Mouse (Mus musculus): ENCODE data around the gene Krt36.

Gene Krt36

DNA sequence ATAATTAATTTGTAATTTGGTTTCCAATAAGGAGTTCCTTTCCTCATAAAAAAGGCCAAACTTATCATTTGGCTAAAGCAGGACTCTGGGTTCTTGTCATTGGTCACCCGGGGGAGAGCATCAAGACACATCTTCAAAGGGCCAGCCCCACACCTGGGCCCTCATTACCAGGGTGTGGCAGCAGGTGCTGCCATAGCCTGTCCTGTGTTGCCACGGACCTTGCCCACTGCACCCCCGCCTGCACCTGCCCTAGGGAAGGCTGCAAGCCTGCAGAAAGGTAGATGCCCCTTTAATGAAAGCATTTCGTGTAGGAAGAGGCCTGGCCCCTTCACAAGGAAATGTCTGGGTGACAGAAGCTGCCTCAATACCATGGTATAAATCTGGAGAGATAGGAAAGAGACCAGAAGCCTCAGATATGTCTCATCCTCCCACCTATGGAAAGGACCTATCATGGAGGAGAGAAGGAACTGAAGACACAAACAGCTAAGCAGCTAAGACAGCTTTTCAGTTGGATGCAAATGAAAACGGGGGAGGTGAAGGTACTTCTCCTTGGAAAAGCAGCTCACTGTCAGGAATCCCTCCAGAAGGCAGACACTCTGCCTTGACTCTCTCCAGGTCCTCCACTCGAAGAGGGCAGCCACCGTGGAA is 16.9 kb downstream of the Krt36 start:
- DNase-seq (ENCODE audit: low read depth, low spot score): peak; percentile 45

DNA sequence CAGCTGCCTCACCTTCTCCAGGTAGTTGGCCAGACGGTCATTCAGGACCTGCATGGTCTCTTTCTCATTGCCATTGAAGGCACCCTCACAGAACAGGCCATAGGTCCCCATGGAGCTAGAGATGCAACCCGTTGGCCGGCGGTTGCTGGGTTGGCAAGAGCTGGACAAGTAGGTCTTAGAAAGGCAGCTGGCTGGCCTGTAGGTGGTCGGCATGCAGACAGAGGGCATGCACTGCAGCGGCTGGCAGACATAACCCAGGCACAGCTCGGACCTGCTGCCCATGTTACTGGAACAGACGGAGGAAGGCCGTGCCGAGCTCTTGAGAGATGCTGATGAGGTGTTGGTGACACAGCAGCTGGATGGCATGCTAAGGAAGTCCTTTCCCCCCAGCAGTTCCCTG is 17.6 kb downstream of the Krt36 start, which contains the start of gene Krt32:
Krt32 (minus strand) TSS at position 366 of the 400 bp plus-strand sequence.
- no peak for DNase-seq (ENCODE audit: low read depth, low spot score)

DNA sequence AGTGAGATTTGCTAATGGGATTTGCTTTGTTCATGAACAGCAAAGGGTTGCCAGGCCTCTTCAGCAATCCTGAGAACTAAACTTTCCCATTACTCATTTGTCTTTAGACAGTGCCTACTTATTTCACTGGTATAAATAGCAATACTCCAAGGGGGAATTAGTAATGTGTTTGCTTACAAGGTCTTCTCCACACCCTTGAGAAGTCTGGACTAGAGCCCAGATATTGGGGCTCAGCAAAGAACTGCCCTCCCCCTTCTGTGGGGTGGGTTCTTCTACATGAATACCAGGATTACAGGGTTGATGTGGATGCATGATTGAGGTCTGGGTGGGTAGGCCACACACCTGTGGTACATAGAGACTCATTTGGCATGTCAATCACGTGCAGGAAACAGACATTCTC is 31.6 kb downstream of the Krt36 start:
- DNase-seq (ENCODE audit: low read depth, low spot score): no peak

DNA sequence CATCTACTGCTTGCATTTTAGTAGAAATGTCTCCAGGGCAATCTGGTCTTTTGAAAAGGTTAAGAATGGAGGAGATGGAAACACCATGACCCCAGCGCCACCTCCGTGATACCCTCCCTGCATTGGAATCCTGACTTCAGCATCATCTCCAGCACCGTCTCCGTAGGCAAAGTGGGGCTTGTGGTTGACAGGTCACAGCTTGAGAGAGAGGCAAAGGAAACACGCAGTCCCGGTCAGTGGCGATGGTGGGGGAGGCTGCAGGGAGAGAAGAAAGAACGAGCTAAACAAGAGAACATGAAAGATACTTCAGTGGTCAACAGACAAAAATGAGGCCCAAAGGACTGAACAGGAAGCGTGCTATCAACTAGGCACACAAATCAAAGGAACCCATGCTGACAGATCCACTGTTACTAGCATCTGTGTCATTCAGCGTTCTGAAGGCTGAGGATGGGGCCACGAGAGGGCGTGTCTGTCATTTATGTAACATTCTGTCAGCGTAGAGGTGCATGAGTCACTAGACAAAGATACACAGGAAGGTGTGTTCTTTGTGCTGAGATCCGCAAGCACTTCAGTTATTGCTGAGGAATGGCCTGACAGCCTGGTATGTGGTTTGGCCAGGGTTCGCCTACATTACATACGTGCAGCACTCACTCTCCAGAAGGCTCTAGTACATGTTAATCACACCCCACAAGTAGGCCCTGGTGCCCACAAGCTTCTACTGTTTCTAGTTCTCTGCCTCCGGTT is 38.0 kb downstream of the Krt36 start:
- no peak for DNase-seq (ENCODE audit: low read depth, low spot score)

DNA sequence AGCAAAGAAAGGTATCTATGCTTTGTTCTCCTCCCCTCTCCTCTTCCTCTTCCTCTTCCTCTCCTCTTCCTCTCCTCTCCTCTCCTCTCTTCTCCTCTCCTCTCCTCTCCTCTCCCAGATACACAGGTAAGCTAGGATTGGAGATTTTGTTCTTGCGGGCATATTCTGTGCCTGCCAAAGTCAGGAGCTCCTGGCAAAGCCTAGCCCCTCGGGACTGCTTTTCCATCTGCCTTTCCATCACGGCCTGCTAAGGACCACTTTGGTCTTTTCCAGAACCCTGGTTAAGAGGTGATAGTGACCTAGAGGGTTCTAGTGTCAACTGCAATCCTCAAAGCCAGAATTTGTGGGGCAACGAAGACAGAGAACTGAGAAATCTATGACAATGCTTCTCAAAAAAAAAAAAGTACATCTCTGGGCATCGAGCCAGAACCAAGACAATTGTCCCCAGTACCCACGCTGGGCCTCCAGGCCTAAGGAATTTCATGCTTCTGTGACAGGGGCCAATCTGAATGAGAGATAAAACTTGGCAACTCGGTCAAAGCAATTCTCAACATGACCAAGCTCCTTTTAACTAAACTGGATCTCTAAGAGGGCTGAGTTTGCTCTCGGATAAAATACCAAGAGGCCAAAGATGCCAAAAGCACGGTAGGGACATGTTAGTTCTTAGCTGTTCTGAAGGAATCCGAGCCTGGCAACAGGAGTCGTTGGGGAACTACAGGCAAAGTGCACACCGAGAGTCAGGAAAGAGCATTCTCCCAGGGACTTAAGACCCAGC is 39.0 kb downstream of the Krt36 start:
- no peak for DNase-seq (ENCODE audit: low read depth, low spot score)

DNA sequence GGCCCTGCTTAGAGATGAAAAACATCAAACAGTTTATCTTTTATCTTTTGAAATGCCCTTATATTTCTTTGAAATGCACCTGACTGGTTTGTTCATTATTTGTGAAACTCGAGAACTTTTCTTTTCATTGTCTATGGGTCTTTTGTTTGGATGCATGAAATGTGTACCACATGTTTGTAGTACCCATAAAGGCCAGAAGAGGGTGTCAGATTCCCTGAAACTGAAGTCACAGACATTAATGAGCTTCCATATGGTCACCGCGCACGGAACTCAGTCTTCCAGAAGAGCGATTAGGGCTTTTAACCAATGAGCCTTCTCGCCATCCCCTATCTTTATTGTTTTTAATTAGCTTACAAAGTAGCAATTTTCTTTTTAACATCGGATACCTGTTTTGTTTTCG is 46.6 kb downstream of the Krt36 start:
- DNase-seq (ENCODE audit: low read depth, low spot score): no peak

DNA sequence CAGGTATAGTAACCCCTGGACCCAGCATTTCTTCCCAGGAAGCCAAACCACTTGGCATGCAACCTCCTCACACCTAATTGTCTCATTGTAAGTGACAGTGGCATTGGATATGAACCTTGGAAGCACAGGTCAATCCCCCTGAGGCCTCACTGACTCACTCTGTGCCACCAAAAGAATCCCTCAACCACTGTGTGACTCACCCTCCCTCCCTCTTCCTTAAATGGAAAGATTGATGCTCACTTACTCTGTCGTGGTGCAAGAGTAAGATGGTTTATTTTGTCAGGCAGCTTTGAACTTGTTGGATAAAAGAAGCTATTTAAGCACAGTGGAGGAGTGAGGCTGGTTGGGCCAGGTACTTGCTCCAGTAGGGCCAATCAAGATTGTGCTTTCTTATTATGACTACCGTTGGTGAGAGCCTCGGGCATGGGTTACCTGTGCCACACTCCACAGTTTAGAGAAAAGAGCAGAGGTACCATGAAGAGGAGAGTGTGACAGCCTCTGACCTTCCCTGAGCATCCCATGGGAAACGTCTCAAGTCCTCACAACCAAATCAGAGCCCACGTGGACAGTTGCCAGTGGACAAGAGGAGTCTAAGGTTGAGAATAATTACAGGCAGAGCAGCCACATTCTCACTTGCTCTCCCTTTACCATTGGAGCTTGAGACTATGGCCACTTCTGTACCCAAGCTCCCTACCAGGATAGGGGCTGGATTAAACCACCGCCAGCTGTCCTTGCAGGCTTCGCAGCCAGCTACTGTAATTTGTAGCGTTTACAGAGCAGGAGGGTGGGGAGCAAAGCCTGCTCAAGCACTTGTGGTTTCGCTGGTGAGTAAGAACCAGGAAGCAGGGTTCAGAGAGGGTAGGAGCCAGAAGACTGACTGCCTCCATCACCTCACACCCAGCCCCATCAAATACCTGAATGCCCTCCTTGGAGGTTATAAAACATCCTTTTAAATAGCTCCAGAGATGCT is 49.5 kb downstream of the Krt36 start:
- no peak for DNase-seq (ENCODE audit: low read depth, low spot score)
